Mouse (Mus musculus) MEL (cell line): ENCODE data around the gene Agpat4. TPM values are rescaled to one million over a fixed set of nuclear protein-coding genes. Genes with fewer than 3 reads are reported as not detected.

Experiments used
- DNase-seq: peaks from one replicate; pipeline ENCODE4 v3.0.0; 2011; ENCODE audit warnings: low read depth, low spot score
- H3K27ac ChIP-seq: 2 replicates; pipeline ENCODE4 v1.5.1; 2012; ENCODE audit warnings: low read depth, mild to moderate bottlenecking, control low read depth, low read length, moderate library complexity; ENCODE audit not compliant: control insufficient read depth
- H3K27me3 ChIP-seq, 2 experiments: fragments of 150-350 bp in 1 of 2; sonication (generic) in 1 of 2; 2 replicates each; pipeline ENCODE4 v1.6.1; 2012; ENCODE audit warnings: low read length in 2 of 2, mild to moderate bottlenecking in 2 of 2, improper control_type of control experiment in 1 of 2, moderate library complexity in 1 of 2; ENCODE audit not compliant: insufficient read depth in 2 of 2, control insufficient read depth in 1 of 2
- H3K36me3 ChIP-seq, 2 experiments: 2 replicates each; pipeline ENCODE4 v1.6.1; 2012 to 2014; ENCODE audit warnings: low read length in 2 of 2, improper control_type of control experiment in 1 of 2, inconsistent platforms in 1 of 2, mild to moderate bottlenecking in 1 of 2; ENCODE audit not compliant: insufficient read depth in 2 of 2, control insufficient read depth in 1 of 2
- H3K4me1 ChIP-seq, 2 experiments: fragments of 150-350 bp in 1 of 2; sonication (generic) in 1 of 2; 2 replicates each; pipeline ENCODE4 v1.6.1; 2012; ENCODE audit warnings: low read length in 2 of 2, improper control_type of control experiment in 1 of 2, mild to moderate bottlenecking in 1 of 2; ENCODE audit not compliant: insufficient read depth in 2 of 2, control insufficient read depth in 1 of 2
- H3K4me3 ChIP-seq, 2 experiments: fragments of 150-350 bp in 1 of 2; sonication (generic) in 1 of 2; 2 replicates each; pipeline ENCODE4 v1.5.1; 2012; ENCODE audit warnings: low read depth in 2 of 2, low read length in 2 of 2, mild to moderate bottlenecking in 2 of 2, moderate library complexity in 2 of 2, control low read depth in 1 of 2, improper control_type of control experiment in 1 of 2; ENCODE audit not compliant: control insufficient read depth in 1 of 2, insufficient read depth in 1 of 2
- H3K79me2 ChIP-seq: 2 replicates; pipeline ENCODE4 v1.6.1; 2012; ENCODE audit warnings: mild to moderate bottlenecking, low read length, moderate library complexity; ENCODE audit not compliant: control insufficient read depth, poor library complexity, insufficient read depth
- H3K9ac ChIP-seq: 2 replicates; pipeline ENCODE4 v1.6.1; 2012; ENCODE audit warnings: low read depth, mild to moderate bottlenecking, control low read depth, low read length, moderate library complexity; ENCODE audit not compliant: control insufficient read depth, poor library complexity, severe bottlenecking
- H3K9me3 ChIP-seq: fragments of 150-350 bp; sonication (generic); replicated peaks from 2 replicates; pipeline ENCODE4 v1.6.1; 2012; ENCODE audit warnings: mild to moderate bottlenecking, low read length, improper control_type of control experiment, moderate library complexity; ENCODE audit not compliant: insufficient read depth
- CTCF ChIP-seq, 3 experiments: IDR thresholded peaks in 2 of 3; conservative IDR thresholded peaks in 1 of 3; 2 replicates each; pipeline ENCODE4 v1.5.1; 2011 to 2012; ENCODE audit warnings: low read length in 3 of 3, low read depth in 2 of 3, mild to moderate bottlenecking in 2 of 3, improper control_type of control experiment in 1 of 3, inconsistent platforms in 1 of 3, mixed read lengths in 1 of 3, moderate library complexity in 1 of 3; ENCODE audit not compliant: control insufficient read depth in 1 of 3, insufficient read depth in 1 of 3, poor library complexity in 1 of 3, severe bottlenecking in 1 of 3
- EP300 ChIP-seq, 2 experiments: IDR thresholded peaks; 2 replicates each; pipeline ENCODE4 v1.6.1; 2011; ENCODE audit warnings: improper control_type of control experiment in 2 of 2, low read length in 2 of 2, low read depth in 1 of 2, mild to moderate bottlenecking in 1 of 2
- ETS1 ChIP-seq: IDR thresholded peaks from 2 replicates; pipeline ENCODE4 v1.6.1; 2012; ENCODE audit warnings: low read depth, mild to moderate bottlenecking, inconsistent platforms, low read length, improper control_type of control experiment, moderate library complexity
- GABPA ChIP-seq: IDR thresholded peaks from 2 replicates; pipeline ENCODE4 v1.6.1; 2012; ENCODE audit warnings: low read depth, mild to moderate bottlenecking, inconsistent platforms, low read length, improper control_type of control experiment, moderate library complexity
- JUND ChIP-seq: IDR thresholded peaks from 2 replicates; pipeline ENCODE4 v1.6.1; 2011; ENCODE audit warnings: low read depth, mild to moderate bottlenecking, improper control_type of control experiment, low read length
- MAFK ChIP-seq: IDR thresholded peaks from 2 replicates; pipeline ENCODE4 v1.6.1; 2011; ENCODE audit warnings: low read depth, mild to moderate bottlenecking, low read length, improper control_type of control experiment, borderline replicate concordance
- MAX ChIP-seq: IDR thresholded peaks from 2 replicates; pipeline ENCODE4 v1.6.1; 2011; ENCODE audit warnings: low read length, improper control_type of control experiment
- MAZ ChIP-seq: IDR thresholded peaks from 2 replicates; pipeline ENCODE4 v1.6.1; 2012; ENCODE audit warnings: low read depth, mild to moderate bottlenecking, inconsistent platforms, low read length, improper control_type of control experiment
- MYB ChIP-seq: IDR thresholded peaks from 2 replicates; pipeline ENCODE4 v1.6.1; 2011; ENCODE audit warnings: mild to moderate bottlenecking, low read depth, low read length, improper control_type of control experiment
- MYC ChIP-seq: IDR thresholded peaks from 2 replicates; pipeline ENCODE4 v1.6.1; 2011; ENCODE audit warnings: low read depth, mild to moderate bottlenecking, low read length, improper control_type of control experiment, moderate library complexity
- NELFE ChIP-seq: IDR thresholded peaks from 2 replicates; pipeline ENCODE4 v1.6.1; 2011; ENCODE audit warnings: low read depth, low read length, improper control_type of control experiment
- NRF1 ChIP-seq: IDR thresholded peaks from 2 replicates; pipeline ENCODE4 v1.6.1; 2014; ENCODE audit warnings: low read depth, mild to moderate bottlenecking, inconsistent platforms, low read length, improper control_type of control experiment, moderate library complexity; ENCODE audit not compliant: poor library complexity, insufficient read depth, severe bottlenecking
- POLR2A ChIP-seq, 2 experiments: IDR thresholded peaks; 2 replicates each; pipeline ENCODE4 v1.6.1; 2011 to 2012; ENCODE audit warnings: low read length in 2 of 2, mild to moderate bottlenecking in 2 of 2, control low read depth in 1 of 2, improper control_type of control experiment in 1 of 2, low read depth in 1 of 2, moderate library complexity in 1 of 2; ENCODE audit not compliant: control insufficient read depth in 1 of 2, insufficient read depth in 1 of 2, poor library complexity in 1 of 2
- POLR2AphosphoS5 ChIP-seq: IDR thresholded peaks from 2 replicates; pipeline ENCODE4 v1.6.1; 2012; ENCODE audit warnings: low read depth, borderline replicate concordance, mild to moderate bottlenecking, inconsistent platforms, low read length, moderate library complexity, mixed read lengths
- TBP ChIP-seq: IDR thresholded peaks from 2 replicates; pipeline ENCODE4 v1.8.0; 2011; ENCODE audit warnings: low read depth, low read length, improper control_type of control experiment
- ZC3H11A ChIP-seq: IDR thresholded peaks from 2 replicates; pipeline ENCODE4 v1.6.1; 2012; ENCODE audit warnings: low read depth, mild to moderate bottlenecking, inconsistent platforms, low read length, improper control_type of control experiment
- ZNF384 ChIP-seq: IDR thresholded peaks from 2 replicates; pipeline ENCODE4 v1.6.1; 2012; ENCODE audit warnings: low read depth, mild to moderate bottlenecking, inconsistent platforms, low read length, improper control_type of control experiment
- polyA plus RNA-seq, 2 experiments: library from polyadenylated mRNA; stranded (reverse) in 1 of 2; unstranded in 1 of 2; fragments of >175 nt in 1 of 2; fragments of >200 nt in 1 of 2; gene quantifications; 2 replicates each; pipeline versions ENCODE4 v1.2.1 to v1.2.4; 2012; ENCODE audit warnings: low replicate concordance in 2 of 2, low read depth in 1 of 2; ENCODE audit not compliant: insufficient read length in 2 of 2, insufficient read depth in 1 of 2, missing spikeins in 1 of 2
- total RNA-seq: library from RNA; depleted of rRNA; stranded (reverse); fragments of 300-350 nt; gene quantifications from 2 replicates; pipeline ENCODE4 v1.2.3, GENCODE M21; 2012

Gene Agpat4
- total and polyA plus RNA-seq, 3 experiments, result 3.3 to 9.3 TPM; not detected in 1

DNA sequence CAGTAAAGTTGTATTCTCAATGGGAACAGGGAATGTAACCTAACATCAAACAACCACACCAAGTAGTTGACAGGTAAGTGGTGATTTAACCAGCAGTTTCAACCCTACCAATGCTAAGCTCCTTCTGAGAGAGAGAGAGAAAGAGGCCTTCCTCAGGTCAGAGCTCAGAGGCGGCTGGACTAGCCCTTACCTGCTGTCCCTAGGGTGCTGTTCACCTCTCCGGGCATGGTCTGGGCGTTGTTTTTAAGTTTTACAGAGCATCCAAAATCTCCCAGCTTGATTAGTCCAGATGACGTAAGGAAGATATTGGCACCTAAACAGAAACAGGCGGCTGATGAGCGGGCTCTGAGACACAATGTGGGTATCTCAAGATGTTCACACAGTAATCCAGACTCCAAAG lies 114.2 kb downstream of the Agpat4 start:
- Histone ChIP-seq H3K79me2 (no peaks in the 10 kb centered on the region), H3K4me1 (no peaks in the 10 kb centered on the region), H3K4me3 (no peak overlapping the region), H3K27ac (no peak overlapping the region), H3K36me3 (no peaks in the 10 kb centered on the region; a peak in 2 of 4 replicates), H3K9ac (no peak overlapping the region), H3K27me3 (no peaks in the 10 kb centered on the region), H3K9me3 (no peaks in the 10 kb centered on the region)
- DNase-seq, result no peak
- no peak for TF ChIP-seq MAZ
- no peak for TF ChIP-seq ETS1
- TF ChIP-seq MAFK, result no peak
- no peak for TF ChIP-seq NRF1
- TF ChIP-seq MAX, result no peak
- no peak for TF ChIP-seq ZNF384
- no peak for TF ChIP-seq NELFE
- TF ChIP-seq TBP, result no peak
- no peak for TF ChIP-seq CTCF (IDR thresholded peaks at IDR 0.05 in 2 of 3, conservative IDR thresholded peaks at IDR 0.05 in 1 of 3; ENCODE audit: control insufficient read depth in 1 of 3, insufficient read depth in 1 of 3, low read depth in 2 of 3, low read length in 3 of 3, poor library complexity in 1 of 3, severe bottlenecking in 1 of 3)
- no peak for TF ChIP-seq POLR2AphosphoS5
- TF ChIP-seq JUND, result no peak
- TF ChIP-seq MYB, result no peak
- no peak for TF ChIP-seq EP300 (IDR thresholded peaks at IDR 0.05; ENCODE audit: low read depth in 1 of 2, low read length in 2 of 2)
- no peak for TF ChIP-seq MYC
- no peak for TF ChIP-seq POLR2A (IDR thresholded peaks at IDR 0.05; ENCODE audit: control insufficient read depth in 1 of 2, insufficient read depth in 1 of 2, low read depth in 1 of 2, low read length in 2 of 2, poor library complexity in 1 of 2)
- TF ChIP-seq ZC3H11A, result no peak
- TF ChIP-seq GABPA, result no peak

DNA sequence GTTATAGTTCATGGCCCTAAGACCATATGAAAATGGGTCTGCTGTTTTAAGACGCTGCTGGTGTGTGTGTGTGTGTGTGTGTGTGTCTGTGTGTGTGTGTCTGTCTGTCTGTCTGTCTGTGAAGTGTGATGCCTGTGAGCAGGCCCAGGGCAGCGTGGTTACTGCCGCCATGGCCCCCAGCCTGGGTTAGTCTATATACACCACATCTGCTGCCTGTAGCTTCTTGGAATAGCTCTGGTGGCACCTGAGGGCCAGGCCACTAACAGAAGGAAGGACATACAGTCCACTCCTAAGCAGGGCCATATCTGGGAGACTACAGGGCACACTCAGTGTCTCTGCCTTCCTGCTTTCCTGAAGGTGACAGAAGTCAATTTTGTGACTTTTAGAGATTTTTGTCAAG lies 122.2 kb downstream of the Agpat4 start:
- no peaks in the 10 kb centered on the region for H3K79me2 ChIP-seq
- no peaks in the 10 kb centered on the region for H3K9me3 ChIP-seq
- no peak for TF ChIP-seq EP300 (IDR thresholded peaks at IDR 0.05; ENCODE audit: low read depth in 1 of 2, low read length in 2 of 2)
- no peaks in the 10 kb centered on the region for H3K27me3 ChIP-seq
- H3K9ac ChIP-seq, result no peak overlapping the region
- H3K36me3 ChIP-seq, result no peaks in the 10 kb centered on the region; a peak in 1 of 4 replicates
- H3K27ac ChIP-seq, result no peak overlapping the region
- no peaks in the 10 kb centered on the region for H3K4me1 ChIP-seq
- DNase-seq, result no peak
- H3K4me3 ChIP-seq, result no peak overlapping the region
